Mouse (Mus musculus): ENCODE results near the gene Ptprt. TPM values are rescaled to one million over a fixed set of nuclear protein-coding genes. Genes with fewer than 3 reads are reported as not detected.

Ptprt gene
- polyA plus RNA-seq, 1 experiment from 2014 or later = 0.33 TPM

DNA sequence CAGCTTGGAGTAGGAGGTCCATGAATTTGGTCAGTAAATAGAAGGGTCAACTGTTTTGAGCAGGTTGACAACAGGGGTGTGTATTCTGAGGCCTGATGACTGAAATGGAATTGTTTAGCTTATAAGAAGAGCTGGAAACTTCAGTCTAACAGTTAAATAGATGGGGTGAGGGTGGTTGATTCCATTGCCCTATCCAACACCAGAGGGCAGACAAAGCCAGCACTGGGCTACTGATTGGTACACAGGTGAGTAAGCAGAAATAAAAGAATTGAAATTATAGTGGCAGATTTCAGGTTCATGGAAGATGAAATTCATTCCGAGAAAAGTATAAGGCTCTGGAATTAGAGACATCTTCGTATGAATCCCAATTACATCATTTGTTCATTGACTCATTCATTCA lies 1020.1 kb downstream of the Ptprt start:
- H3K4me1 ChIP-seq = no peaks in the 10 kb centered on the region
- H3K4me3 ChIP-seq = no peak overlapping the region
- no peaks in the 10 kb centered on the region for H3K36me3 ChIP-seq
- H3K9me3 ChIP-seq = no peaks in the 10 kb centered on the region
- no peak overlapping the region for H3K9ac ChIP-seq
- H3K27me3 ChIP-seq (replicated peaks) = no peaks in the 10 kb centered on the region
- no peak for ATAC-seq (ENCODE audit: extremely low read depth, insufficient number of reproducible peaks, low FRiP score, low TSS enrichment)
- H3K27ac ChIP-seq (replicated peaks) = no peak overlapping the region
- H3K4me2 ChIP-seq = no peak overlapping the region
- WGBS = 74% methylated on average over 2 of the region's 2 CpGs

GRCm38 (mm10) chr2:161634084-161634483 lies 1026.9 kb downstream of the Ptprt start:
- H3K4me3 ChIP-seq = no peak overlapping the region
- 76% methylated on average over 2 of the region's 2 CpGs for WGBS
- no peak overlapping the region for H3K9ac ChIP-seq
- no peaks in the 10 kb centered on the region for H3K27me3 ChIP-seq (replicated peaks)
- no peaks in the 10 kb centered on the region for H3K36me3 ChIP-seq
- no peak overlapping the region for H3K4me2 ChIP-seq
- ATAC-seq (ENCODE audit: extremely low read depth, insufficient number of reproducible peaks, low FRiP score, low TSS enrichment) = no peak
- no peak overlapping the region for H3K27ac ChIP-seq (replicated peaks)
- H3K4me1 ChIP-seq = no peaks in the 10 kb centered on the region
- no peaks in the 10 kb centered on the region for H3K9me3 ChIP-seq

- WGBS = 75% methylated on average over 1 of the region's 1 CpGs
Measured at GRCm38 (mm10) chr2:161625896-161626295, 1035.1 kb downstream of the Ptprt start.

DNA sequence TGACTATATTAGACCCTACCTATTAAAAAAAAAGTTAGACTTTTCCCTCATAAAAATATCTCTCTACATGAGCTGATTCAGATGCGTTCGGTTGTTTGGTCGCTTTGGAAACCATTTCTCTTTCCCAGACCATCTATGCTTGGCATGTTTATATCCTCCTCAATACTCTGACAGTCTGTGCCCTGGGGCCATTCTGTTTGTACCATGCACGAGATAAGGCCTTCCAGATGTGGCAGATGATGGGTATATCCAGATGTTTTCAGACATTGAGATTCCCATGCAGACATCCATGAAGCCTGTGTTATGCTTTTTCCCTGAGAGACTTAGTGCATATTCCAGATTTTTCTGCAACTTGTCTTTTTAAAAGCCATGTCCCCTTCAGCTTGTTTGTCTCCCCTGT lies 1052.5 kb downstream of the Ptprt start:
- 76% methylated on average over 4 of the region's 4 CpGs for WGBS
- ATAC-seq (ENCODE audit: extremely low read depth, insufficient number of reproducible peaks, low FRiP score, low TSS enrichment) = no peak
- Histone ChIP-seq H3K27me3 (replicated peaks) (no peaks in the 10 kb centered on the region), H3K27ac (replicated peaks) (no peak overlapping the region), H3K9ac (no peak overlapping the region), H3K36me3 (no peaks in the 10 kb centered on the region), H3K4me1 (no peaks in the 10 kb centered on the region; the same call in 1 of the 2 replicates), H3K4me2 (no peak overlapping the region), H3K4me3 (no peak overlapping the region), H3K9me3 (no peaks in the 10 kb centered on the region)

More at GRCm38 (mm10) chr2:161625896-161626295, 1035.1 kb downstream of the Ptprt start:
- H3K27ac ChIP-seq (replicated peaks) = no peak overlapping the region
- ATAC-seq (ENCODE audit: extremely low read depth, insufficient number of reproducible peaks, low FRiP score, low TSS enrichment) = no peak
- H3K4me2 ChIP-seq = no peak overlapping the region
- no peaks in the 10 kb centered on the region for H3K4me1 ChIP-seq
- H3K4me3 ChIP-seq = no peak overlapping the region
- no peak overlapping the region for H3K9ac ChIP-seq
- no peaks in the 10 kb centered on the region for H3K36me3 ChIP-seq
- no peaks in the 10 kb centered on the region for H3K27me3 ChIP-seq (replicated peaks)
- H3K9me3 ChIP-seq = no peaks in the 10 kb centered on the region

GRCm38 (mm10) chr2:161607372-161607771 lies 1053.6 kb downstream of the Ptprt start:
- Histone ChIP-seq H3K9me3 (no peaks in the 10 kb centered on the region), H3K4me2 (no peak overlapping the region), H3K4me1 (no peaks in the 10 kb centered on the region; the same call in 1 of the 2 replicates), H3K36me3 (no peaks in the 10 kb centered on the region), H3K4me3 (no peak overlapping the region), H3K27me3 (replicated peaks) (no peaks in the 10 kb centered on the region), H3K27ac (replicated peaks) (no peak overlapping the region), H3K9ac (no peak overlapping the region)
- no peak; the same call in 1 of the 2 replicates for ATAC-seq (ENCODE audit: extremely low read depth, insufficient number of reproducible peaks, low FRiP score, low TSS enrichment)
- 61% methylated on average over 4 of the region's 4 CpGs for WGBS

DNA sequence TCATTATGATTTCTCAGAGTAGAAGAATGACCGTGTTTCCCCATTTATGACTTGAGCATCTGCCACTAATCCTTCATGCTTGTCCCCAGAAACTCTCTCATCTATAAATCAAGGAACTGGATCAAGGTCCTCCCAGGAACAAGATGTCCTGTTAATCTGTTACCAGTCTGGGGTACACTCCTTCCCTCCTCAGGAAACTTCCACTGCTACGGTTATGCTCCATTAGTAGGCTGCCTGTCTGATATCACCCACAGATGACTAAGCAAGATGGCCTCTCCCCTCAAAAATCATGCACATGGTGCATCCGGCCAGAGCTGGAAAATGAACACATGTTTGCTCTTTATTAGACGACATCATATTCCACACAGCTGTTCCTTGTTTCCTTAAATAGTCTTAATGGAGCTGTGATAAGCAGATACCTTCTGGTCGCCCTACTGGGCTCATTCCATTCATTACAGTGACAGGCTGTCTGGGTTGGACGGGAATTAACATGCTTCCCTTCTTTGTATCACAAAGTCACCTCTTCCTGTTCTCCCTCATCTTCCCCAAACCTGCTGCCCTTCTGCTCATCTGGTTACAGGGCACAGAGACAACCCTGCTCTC lies 1060.6 kb downstream of the Ptprt start:
- WGBS = 39% methylated on average over 6 of the region's 6 CpGs
- peaks cover 5% of the 10 kb centered on the region; the same call in 1 of the 2 replicates for H3K4me1 ChIP-seq
- no peak overlapping the region for H3K9ac ChIP-seq
- no peak overlapping the region for H3K4me2 ChIP-seq
- H3K4me3 ChIP-seq = no peak overlapping the region
- no peaks in the 10 kb centered on the region for H3K27me3 ChIP-seq (replicated peaks)
- H3K27ac ChIP-seq (replicated peaks) = no peak overlapping the region
- H3K9me3 ChIP-seq = no peaks in the 10 kb centered on the region
- H3K36me3 ChIP-seq = no peaks in the 10 kb centered on the region
- no peak for ATAC-seq (ENCODE audit: extremely low read depth, insufficient number of reproducible peaks, low FRiP score, low TSS enrichment)

DNA sequence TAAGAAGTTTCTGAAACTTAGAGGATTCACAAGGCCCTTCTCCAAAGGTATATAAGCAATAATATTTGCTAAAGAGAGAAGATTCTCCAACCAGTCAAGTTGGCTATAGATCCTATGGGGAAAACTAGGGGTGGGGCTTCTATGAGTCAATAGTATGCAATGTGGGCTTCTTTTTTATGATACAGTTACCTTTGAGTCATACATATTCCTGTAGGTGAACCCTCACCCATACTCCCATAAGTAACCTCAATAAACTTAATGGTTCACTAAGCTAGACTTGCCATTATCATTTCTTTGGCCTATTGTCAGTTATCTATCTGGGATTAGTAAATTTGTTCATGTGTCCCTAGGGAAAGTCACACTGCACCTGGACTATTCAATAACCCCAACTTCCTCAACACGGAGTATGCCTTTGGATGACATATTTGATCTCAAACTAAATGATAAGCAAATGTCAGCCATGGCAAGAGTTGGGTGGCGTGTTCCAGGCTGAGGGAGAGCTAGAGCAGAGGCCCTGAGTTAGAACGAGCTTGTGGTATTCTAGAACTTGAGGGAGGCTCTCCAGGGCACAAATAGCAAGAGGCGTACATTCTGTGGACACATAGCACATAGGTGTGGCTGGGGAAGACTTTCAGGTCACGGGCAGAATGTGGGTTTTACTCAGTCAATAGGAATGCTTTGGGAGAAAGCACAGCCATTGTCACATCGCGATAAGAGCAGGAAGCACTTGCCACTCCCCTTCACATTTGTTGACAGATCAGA lies 1067.4 kb downstream of the Ptprt start:
- H3K4me3 ChIP-seq = no peak overlapping the region
- no peaks in the 10 kb centered on the region for H3K36me3 ChIP-seq
- H3K9me3 ChIP-seq = no peaks in the 10 kb centered on the region
- ATAC-seq (ENCODE audit: extremely low read depth, insufficient number of reproducible peaks, low FRiP score, low TSS enrichment) = no peak
- H3K27me3 ChIP-seq (replicated peaks) = no peaks in the 10 kb centered on the region
- WGBS = 76% methylated on average over 7 of the region's 7 CpGs
- H3K27ac ChIP-seq (replicated peaks) = no peak overlapping the region
- no peaks in the 10 kb centered on the region for H3K4me1 ChIP-seq
- H3K9ac ChIP-seq = no peak overlapping the region
- H3K4me2 ChIP-seq = no peak overlapping the region

DNA sequence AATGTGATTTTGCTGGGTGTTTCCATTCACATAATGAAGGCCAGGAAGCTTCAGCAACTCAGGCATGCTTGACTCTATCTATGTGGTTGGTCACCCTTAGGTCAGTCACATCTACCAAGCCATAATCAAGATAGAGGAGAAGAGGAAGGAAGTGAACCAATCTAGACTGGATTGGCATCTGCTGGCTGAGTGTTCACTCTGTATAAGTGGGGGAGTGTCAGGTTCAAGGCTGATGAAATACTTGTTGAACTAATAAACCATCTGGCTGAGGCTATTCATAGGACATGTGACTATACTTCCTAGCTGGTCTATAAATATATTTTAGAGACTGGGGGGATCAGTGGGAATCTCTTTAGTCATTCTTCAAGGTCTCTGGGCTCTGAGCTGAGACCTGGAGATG lies 1086.5 kb downstream of the Ptprt start:
- Histone ChIP-seq H3K9ac (no peak overlapping the region), H3K36me3 (no peaks in the 10 kb centered on the region), H3K27me3 (replicated peaks) (no peaks in the 10 kb centered on the region), H3K27ac (replicated peaks) (no peak overlapping the region), H3K4me1 (no peaks in the 10 kb centered on the region), H3K9me3 (no peaks in the 10 kb centered on the region), H3K4me3 (no peak overlapping the region), H3K4me2 (no peak overlapping the region)
- ATAC-seq (ENCODE audit: extremely low read depth, insufficient number of reproducible peaks, low FRiP score, low TSS enrichment) = no peak

GRCm38 (mm10) chr2:161572201-161572600 lies 1088.7 kb downstream of the Ptprt start:
- Histone ChIP-seq H3K27me3 (replicated peaks) (no peaks in the 10 kb centered on the region), H3K9me3 (peaks cover 4% of the 10 kb centered on the region; the same call in 1 of the 2 replicates), H3K4me1 (no peaks in the 10 kb centered on the region), H3K4me3 (no peak overlapping the region), H3K27ac (replicated peaks) (no peak overlapping the region), H3K4me2 (no peak overlapping the region), H3K9ac (no peak overlapping the region), H3K36me3 (no peaks in the 10 kb centered on the region)
- ATAC-seq (ENCODE audit: extremely low read depth, insufficient number of reproducible peaks, low FRiP score, low TSS enrichment) = no peak

GRCm38 (mm10) chr2:161570236-161570995 lies 1090.5 kb downstream of the Ptprt start:
- Histone ChIP-seq H3K4me1 (no peaks in the 10 kb centered on the region), H3K4me2 (no peak overlapping the region), H3K4me3 (no peak overlapping the region), H3K36me3 (no peaks in the 10 kb centered on the region), H3K27ac (replicated peaks) (no peak overlapping the region), H3K27me3 (replicated peaks) (no peaks in the 10 kb centered on the region), H3K9ac (no peak overlapping the region), H3K9me3 (peaks cover 4% of the 10 kb centered on the region; the same call in 1 of the 2 replicates)
- 67% methylated on average over 10 of the region's 10 CpGs for WGBS
- ATAC-seq (ENCODE audit: extremely low read depth, insufficient number of reproducible peaks, low FRiP score, low TSS enrichment) = no peak; the same call in 1 of the 2 replicates

GRCm38 (mm10) chr2:161561502-161561901 lies 1099.4 kb downstream of the Ptprt start:
- Histone ChIP-seq H3K36me3 (no peaks in the 10 kb centered on the region), H3K27me3 (replicated peaks) (no peaks in the 10 kb centered on the region), H3K27ac (replicated peaks) (no peak overlapping the region), H3K9me3 (no peaks in the 10 kb centered on the region), H3K4me2 (no peak overlapping the region), H3K4me3 (no peak overlapping the region), H3K9ac (no peak overlapping the region), H3K4me1 (no peaks in the 10 kb centered on the region)
- no peak for ATAC-seq (ENCODE audit: extremely low read depth, insufficient number of reproducible peaks, low FRiP score, low TSS enrichment)
- WGBS = 67% methylated on average over 2 of the region's 2 CpGs
